Mouse (Mus musculus): ENCODE results near the gene Ddah2. TPM values are rescaled to one million over a fixed set of nuclear protein-coding genes. Genes with fewer than 3 reads are reported as not detected.

Ddah2 gene
- polyA plus RNA-seq, 2 experiments, result 271 to 358 TPM

DNA sequence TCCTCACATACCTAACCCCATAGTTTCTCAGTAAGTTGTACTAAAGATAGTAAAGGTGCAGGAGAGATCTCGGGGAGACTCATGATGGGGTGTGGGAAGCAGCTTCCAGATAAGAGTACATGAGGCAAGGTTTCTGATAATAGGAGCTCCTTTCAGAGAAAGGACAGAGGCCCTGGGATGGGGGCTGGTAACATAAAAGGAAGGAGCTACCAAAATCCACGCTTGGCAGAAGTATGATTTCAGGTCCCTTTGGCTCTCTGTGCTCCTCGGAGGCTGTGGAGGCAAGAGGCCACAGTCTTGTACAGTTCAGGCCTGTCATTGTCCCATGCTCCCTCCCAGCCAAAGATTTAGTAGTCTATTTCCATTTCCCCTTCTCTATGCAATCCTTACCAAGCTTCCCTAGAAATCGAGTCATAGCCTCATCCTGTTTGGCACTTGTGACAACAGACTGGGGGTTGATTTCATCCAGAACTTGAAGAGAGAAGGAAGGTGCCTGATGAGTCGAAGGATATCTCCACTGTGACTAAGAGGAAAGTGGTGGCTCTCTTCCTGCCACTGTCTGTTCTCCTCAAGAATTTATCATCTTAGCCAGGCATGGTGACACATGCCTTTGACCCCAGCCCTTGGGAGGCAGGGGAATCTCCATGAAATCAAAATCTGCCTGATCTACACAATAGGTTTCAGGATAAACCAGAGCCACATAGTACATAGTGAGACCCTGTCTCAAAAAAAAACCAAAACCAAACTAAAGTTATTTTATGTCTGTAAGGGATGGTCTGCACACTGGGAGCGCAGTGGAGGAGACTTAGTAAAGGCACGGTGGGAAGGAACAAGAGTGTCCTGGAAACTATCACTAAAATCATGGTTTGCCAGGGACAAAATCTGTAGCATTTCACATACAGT, 13.7 kb upstream of the Ddah2 start:
- TF ChIP-seq POLR2A (IDR thresholded peaks at IDR 0.05; ENCODE audit: borderline replicate concordance, extremely low read depth, insufficient read depth, insufficient read length), result no peak
- DNase-seq (ENCODE audit: low spot score), result no peak
- no peak overlapping the region; the same call in 1 of the 2 replicates for H3K27ac ChIP-seq (replicated peaks; ENCODE audit: low read depth, low read length)
- no peaks in the 10 kb centered on the region for H3K9me3 ChIP-seq (ENCODE audit: control insufficient read depth, low read length)
- H3K27me3 ChIP-seq (ENCODE audit: control insufficient read depth, insufficient read depth, low read length), result no peaks in the 10 kb centered on the region
- 78% methylated on average over 7 of the region's 7 CpGs for WGBS
- H3K4me2 ChIP-seq (replicated peaks; ENCODE audit: low read depth, low read length, severe bottlenecking), result peak overlapping the region; percentile 99
- ATAC-seq (ENCODE audit: low FRiP score, low read depth), result no peak
- peaks cover 32% of the 10 kb centered on the region for H3K4me1 ChIP-seq (ENCODE audit: control insufficient read depth, insufficient read depth, low read length)
- H3K9ac ChIP-seq (ENCODE audit: low read depth, low read length, severe bottlenecking), result peak overlapping the region; percentile 88
- H3K4me3 ChIP-seq (replicated peaks; ENCODE audit: low read length), result peak overlapping the region; percentile 60
- H3K36me3 ChIP-seq (ENCODE audit: control insufficient read depth, insufficient read depth, low read length), result no peaks in the 10 kb centered on the region

DNA sequence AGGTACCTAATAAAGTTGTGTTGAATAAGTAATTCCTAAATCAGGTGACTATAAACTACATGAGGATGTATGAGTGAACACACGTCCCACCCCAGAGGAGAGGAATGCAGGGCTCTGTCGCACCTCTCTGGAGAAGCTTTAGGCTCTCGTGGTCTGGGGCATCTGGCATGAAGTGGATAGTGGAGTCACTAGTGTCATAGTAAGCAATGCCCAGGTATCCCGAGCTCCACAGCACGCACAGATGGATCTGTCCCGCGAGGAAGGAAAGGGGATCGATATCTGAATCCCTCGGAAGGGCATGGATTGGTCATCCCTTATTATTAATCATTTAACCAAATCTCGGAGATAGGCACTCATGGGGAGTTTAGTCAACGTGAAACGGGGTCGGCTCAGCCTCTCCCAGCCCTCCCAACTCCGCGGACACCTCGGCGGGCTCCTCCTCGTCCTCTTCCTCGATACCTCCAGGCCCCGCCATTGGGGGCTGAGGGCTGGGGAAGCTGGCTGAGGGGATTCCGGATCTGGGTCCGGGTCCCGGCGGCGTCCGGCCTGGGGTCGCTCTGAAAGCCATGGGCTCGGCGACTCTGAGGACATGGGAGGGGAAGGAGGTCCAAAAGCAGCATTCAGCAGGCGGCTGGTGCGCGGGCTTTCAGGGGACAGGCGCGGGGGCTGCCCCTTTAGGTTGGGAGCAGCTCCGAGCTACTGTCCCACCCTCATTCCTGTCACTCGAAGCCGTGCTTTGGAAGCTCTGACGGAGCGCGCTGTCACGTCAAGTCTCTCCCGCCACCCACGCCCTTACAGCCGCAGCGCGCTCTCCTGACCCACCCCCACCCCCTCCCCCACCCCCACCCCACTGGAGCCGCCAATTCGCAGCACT, 12.8 kb upstream of the Ddah2 start:
- Histone ChIP-seq H3K4me1 (ENCODE audit: control insufficient read depth, insufficient read depth, low read length) (peaks cover 32% of the 10 kb centered on the region), H3K27me3 (ENCODE audit: control insufficient read depth, insufficient read depth, low read length) (no peaks in the 10 kb centered on the region), H3K27ac (replicated peaks; ENCODE audit: low read depth, low read length) (peak overlapping the region; percentile 83), H3K36me3 (ENCODE audit: control insufficient read depth, insufficient read depth, low read length) (no peaks in the 10 kb centered on the region), H3K9ac (ENCODE audit: low read depth, low read length, severe bottlenecking) (peak overlapping the region; percentile 88), H3K4me2 (replicated peaks; ENCODE audit: low read depth, low read length, severe bottlenecking) (peak overlapping the region; percentile 99), H3K4me3 (replicated peaks; ENCODE audit: low read length) (peak overlapping the region; percentile 60), H3K9me3 (ENCODE audit: control insufficient read depth, low read length) (no peaks in the 10 kb centered on the region)
- ATAC-seq (ENCODE audit: low FRiP score, low read depth) (peak; percentile 0; the same call in 1 of the 2 replicates), DNase-seq (ENCODE audit: low spot score) (no peak)
- WGBS, result 7% methylated on average over 31 of the region's 48 CpGs
- 0 out of 2 replicates have a peak, but pooled peaks have one; percentile 8 for TF ChIP-seq POLR2A (IDR thresholded peaks at IDR 0.05; ENCODE audit: borderline replicate concordance, extremely low read depth, insufficient read depth, insufficient read length)

DNA sequence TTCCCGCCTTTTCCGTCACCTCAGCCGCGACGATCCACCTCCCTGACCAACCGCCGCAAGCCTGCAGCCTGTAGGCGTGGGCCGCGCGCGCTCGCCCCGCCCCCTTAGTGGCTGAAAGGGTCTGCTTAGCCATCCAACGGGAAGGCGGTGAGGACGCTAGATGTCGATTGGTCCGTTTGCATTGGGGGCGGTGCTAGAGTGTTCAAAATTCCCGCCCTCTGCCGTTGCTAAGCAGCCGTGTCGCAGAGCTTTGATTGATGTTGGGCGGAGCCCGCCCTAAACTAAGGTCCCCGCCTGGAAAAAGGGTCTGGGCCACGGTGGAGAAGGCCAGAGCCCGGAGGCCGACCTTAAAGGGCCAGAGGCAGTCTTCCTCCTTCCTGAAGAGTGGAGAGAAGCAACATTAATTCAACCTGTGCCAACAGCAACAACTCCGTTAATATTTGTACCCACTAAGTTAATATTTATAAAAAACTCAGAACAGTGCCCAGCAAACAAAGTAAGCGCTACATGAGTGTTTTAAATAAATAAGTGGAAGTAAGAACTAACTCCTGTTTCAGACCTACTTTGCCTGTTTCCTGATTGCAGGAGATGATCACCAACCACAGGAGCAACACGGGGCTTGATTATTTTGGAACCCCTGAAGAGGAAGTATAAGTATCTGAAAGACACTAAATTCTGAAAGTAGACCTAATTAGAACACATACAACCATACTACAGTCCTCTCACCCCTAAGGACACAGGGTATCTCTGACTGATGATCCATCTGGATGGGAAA, 12.0 kb upstream of the Ddah2 start, which contains the start of gene Msh5:
TSS of gene Msh5 (minus strand) at position 65 of the 775 bp plus-strand sequence.
- no peaks in the 10 kb centered on the region for H3K9me3 ChIP-seq (ENCODE audit: control insufficient read depth, low read length)
- ATAC-seq (ENCODE audit: low FRiP score, low read depth) (peak; percentile 96), DNase-seq (ENCODE audit: low spot score) (peak; percentile 99)
- peak within 1 kb of the TSS; percentile 99 for H3K4me2 ChIP-seq (replicated peaks; ENCODE audit: low read depth, low read length, severe bottlenecking)
- TF ChIP-seq POLR2A (IDR thresholded peaks at IDR 0.05; ENCODE audit: borderline replicate concordance, extremely low read depth, insufficient read depth, insufficient read length), result 0 out of 2 replicates have a peak, but pooled peaks have one; percentile 17
- peaks cover 34% of the 10 kb centered on the region for H3K4me1 ChIP-seq (ENCODE audit: control insufficient read depth, insufficient read depth, low read length)
- 6% methylated on average over 33 of the region's 33 CpGs for WGBS
- H3K4me3 ChIP-seq (replicated peaks; ENCODE audit: low read length), result peak within 1 kb of the TSS; percentile 60
- H3K36me3 ChIP-seq (ENCODE audit: control insufficient read depth, insufficient read depth, low read length), result no peaks in the 10 kb centered on the region
- peak within 1 kb of the TSS; percentile 83 for H3K27ac ChIP-seq (replicated peaks; ENCODE audit: low read depth, low read length)
- peak within 1 kb of the TSS; percentile 88 for H3K9ac ChIP-seq (ENCODE audit: low read depth, low read length, severe bottlenecking)
- no peaks in the 10 kb centered on the region for H3K27me3 ChIP-seq (ENCODE audit: control insufficient read depth, insufficient read depth, low read length)

DNA sequence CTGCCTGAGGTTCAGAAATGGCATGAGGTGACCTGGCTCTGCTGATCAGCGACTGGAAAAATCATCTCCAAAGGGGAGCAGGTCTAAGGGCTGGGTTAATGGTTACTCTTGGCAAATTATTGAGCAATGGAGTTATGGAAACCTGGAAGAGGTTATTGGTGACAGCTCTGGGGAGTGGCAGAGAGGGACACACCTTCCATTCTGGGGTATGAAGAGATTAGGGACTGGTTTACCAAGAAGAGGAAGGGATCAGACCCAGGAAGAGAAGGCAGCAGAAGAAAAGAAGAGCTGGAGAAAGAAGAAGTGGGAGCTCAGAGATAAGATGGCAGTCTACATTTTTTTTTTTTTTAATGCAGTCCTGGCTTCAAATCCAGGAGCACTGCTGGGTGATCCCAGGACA, 11.1 kb upstream of the Ddah2 start:
- Histone ChIP-seq H3K27me3 (ENCODE audit: control insufficient read depth, insufficient read depth, low read length) (no peaks in the 10 kb centered on the region), H3K4me3 (replicated peaks; ENCODE audit: low read length) (no peak overlapping the region), H3K4me2 (replicated peaks; ENCODE audit: low read depth, low read length, severe bottlenecking) (0 out of 2 replicates have a peak overlapping the region, but pooled peaks have one; percentile 10), H3K4me1 (ENCODE audit: control insufficient read depth, insufficient read depth, low read length) (peaks cover 40% of the 10 kb centered on the region), H3K27ac (replicated peaks; ENCODE audit: low read depth, low read length) (peak overlapping the region; percentile 26), H3K9ac (ENCODE audit: low read depth, low read length, severe bottlenecking) (no peak overlapping the region; the same call in 1 of the 2 replicates), H3K36me3 (ENCODE audit: control insufficient read depth, insufficient read depth, low read length) (peaks cover 7% of the 10 kb centered on the region), H3K9me3 (ENCODE audit: control insufficient read depth, low read length) (no peaks in the 10 kb centered on the region)
- no peak for TF ChIP-seq POLR2A (IDR thresholded peaks at IDR 0.05; ENCODE audit: borderline replicate concordance, extremely low read depth, insufficient read depth, insufficient read length)
- no peak for DNase-seq (ENCODE audit: low spot score)
- no peak for ATAC-seq (ENCODE audit: low FRiP score, low read depth)
- 49% methylated on average over 1 of the region's 1 CpGs for WGBS
